Mouse (Mus musculus): Measurements from ENCODE around the gene Tppp. TPM values are rescaled to one million over a fixed set of nuclear protein-coding genes. Genes with fewer than 3 reads are reported as not detected.

The Tppp gene
- total RNA-seq, 1 experiment from 2014 or later: not detected

Other genes starting within 250 kb of the Tppp start
- not detected in 2 replicates for gene Nkd2, start 161.8 kb upstream of the Tppp start, total RNA-seq (2017)
- gene Trip13, start 71.6 kb upstream of the Tppp start, total RNA-seq (2017): 41.1 and 42.8 TPM in 2 replicates
- gene Brd9, start 71.6 kb upstream of the Tppp start, total RNA-seq (2017): 71.1 and 113 TPM in 2 replicates
- not detected in 2 replicates for gene Zdhhc11, start 45.6 kb upstream of the Tppp start, total RNA-seq (2017)
- gene Cep72, start 52.9 kb downstream of the Tppp start, total RNA-seq (2017): 11.8 and 14.5 TPM in 2 replicates
- gene Slc9a3, start 112.0 kb downstream of the Tppp start, total RNA-seq (2017): not detected in 2 replicates
- 38.2 and 40.0 TPM in 2 replicates for gene Exoc3, start 199.3 kb downstream of the Tppp start, total RNA-seq (2017)

Measured in common myeloid progenitor, adult 5-6 weeks (primary cell).